ENCODE assay signal across 9 mouse cellular contexts in the genomic region with DNA sequence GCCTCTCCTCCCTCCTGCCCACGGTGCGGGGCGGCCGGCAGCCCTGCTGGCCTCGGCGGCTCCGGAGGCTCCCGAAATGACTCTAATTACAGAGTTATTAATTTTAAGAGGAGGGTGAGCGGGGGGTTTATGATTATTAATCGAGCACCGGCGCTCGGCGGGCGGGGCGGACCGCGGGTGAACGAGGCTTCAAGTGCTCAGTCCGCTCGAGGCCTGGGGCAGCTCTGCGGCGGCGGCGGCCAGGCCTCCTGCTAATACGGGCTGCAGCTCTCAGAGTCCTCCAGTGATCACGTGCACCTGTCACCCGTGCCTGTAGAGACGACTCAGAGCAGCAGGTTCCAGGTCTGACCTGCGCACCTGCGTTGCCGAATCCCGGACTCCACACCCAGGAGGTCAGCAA. TPM values are rescaled to one million over a fixed set of nuclear protein-coding genes. Genes with fewer than 3 reads are reported as not detected.
A peak's percentile ranks its signal among the peaks of the same experiment; 100 is the strongest.
DNase-seq lines count a peak whose midpoint lies in the region; ATAC-seq lines count a peak whose summit lies in the region.
"Had no signal": no experiment of that assay in that cellular context is flagged by ENCODE, and none has a peak within 500 bp of the region (broad histone marks: within the 10 kb centered on the region; RNA-seq: fewer than 3 reads in every experiment).

No protein-coding gene starts in this region.

- H3K36me3 ChIP-seq in embryonic facial prominence, embryonic 12.5 days = no peaks in the 10 kb centered on the region
- no peaks in the 10 kb centered on the region for H3K36me3 ChIP-seq in midbrain, embryonic 12.5 days

- H3K27me3 ChIP-seq in embryonic facial prominence, embryonic 12.5 days = peaks cover 92% of the 10 kb centered on the region
- H3K27me3 ChIP-seq in midbrain, embryonic 12.5 days = peaks cover 95% of the 10 kb centered on the region

- 1% methylated on average over 29 of the region's 33 CpGs for WGBS in embryonic facial prominence, embryonic 12.5 days
- WGBS in midbrain, embryonic 12.5 days = 1% methylated on average over 33 of the region's 33 CpGs

- no peak overlapping the region for H3K9ac ChIP-seq in embryonic facial prominence, embryonic 12.5 days
- no peak overlapping the region for H3K9ac ChIP-seq in midbrain, embryonic 12.5 days (replicated peaks)

- peaks cover 9% of the 10 kb centered on the region; the same call in 1 of the 2 replicates for H3K4me1 ChIP-seq in embryonic facial prominence, embryonic 12.5 days
- peaks cover 5% of the 10 kb centered on the region; the same call in 1 of the 2 replicates for H3K4me1 ChIP-seq in midbrain, embryonic 12.5 days

- no peaks in the 10 kb centered on the region for H3K9me3 ChIP-seq in embryonic facial prominence, embryonic 12.5 days
- H3K9me3 ChIP-seq in midbrain, embryonic 12.5 days = no peaks in the 10 kb centered on the region

- H3K4me3 ChIP-seq in embryonic facial prominence, embryonic 12.5 days = 0 out of 2 replicates have a peak overlapping the region, but pooled peaks have one; percentile 14
- H3K4me3 ChIP-seq in midbrain, embryonic 12.5 days = peak overlapping the region; percentile 27
- H3K4me3 ChIP-seq: left cerebral cortex, adult 2 months had no signal

- ATAC-seq in embryonic facial prominence, embryonic 12.5 days (ENCODE audit: insufficient number of reproducible peaks, insufficient read depth, low FRiP score, low TSS enrichment) = no peak
- no peak for ATAC-seq in midbrain, embryonic 12.5 days (ENCODE audit: low FRiP score, low read depth)

- H3K4me2 ChIP-seq in embryonic facial prominence, embryonic 12.5 days (replicated peaks) = peak overlapping the region; percentile 37
- H3K4me2 ChIP-seq in midbrain, embryonic 12.5 days (replicated peaks) = peak overlapping the region; percentile 42

- DNase-seq in ZHBTc4 (ENCODE audit: low read depth, low spot score) (peak; percentile 28), MN1 (ENCODE audit: low spot score) (no peak)
- peak; percentile 66 for DNase-seq in kidney, adult 11 months
- DNase-seq in layer of hippocampus, postnatal 10 days (ENCODE audit: low spot score in 2 of 2) = no peak
- DNase-seq in layer of hippocampus, postnatal 14 days (ENCODE audit: low spot score in 2 of 2) = no peak
- DNase-seq: cerebellum, adult 11 months had no signal

- H3K27ac ChIP-seq in embryonic facial prominence, embryonic 12.5 days = no peak overlapping the region
- no peak overlapping the region for H3K27ac ChIP-seq in midbrain, embryonic 12.5 days (replicated peaks)
- H3K27ac ChIP-seq: left cerebral cortex, adult 2 months had no signal

RNA-seq across cellular contexts. Expression of a gene that starts 21.2 kb away (rescaled TPM):
- 0.55 and 0.95 TPM in 2 replicates for polyA plus RNA-seq in embryonic facial prominence, embryonic 12.5 days (2016; fragmentation: Nextera tagmentation; extraction: Ambion mirVana)
- polyA plus RNA-seq in midbrain, embryonic 12.5 days (2016; fragmentation: Nextera tagmentation; extraction: Ambion mirVana) = 0.32 and 0.33 TPM in 2 replicates
- under 1 TPM; 0.20 to 0.37 TPM for total RNA-seq in layer of hippocampus, postnatal 10 days (2021)
- total RNA-seq in layer of hippocampus, postnatal 14 days (2021) = under 1 TPM; 0.24 to 0.28 TPM

Comparison
In these comparisons a context has a peak if more than half of its experiments do, and no peak if none do; other contexts are left out.
1. DNase-seq: peak in ZHBTc4 (single experiment) and kidney, adult 11 months (single experiment); none in layer of hippocampus, postnatal 10 days (0 of 2), MN1 (single experiment) and layer of hippocampus, postnatal 14 days (0 of 2).